Mouse (Mus musculus) hindbrain, embryonic 14.5 days (tissue): Measurements from ENCODE around the gene Frmd6. TPM values are rescaled to one million over a fixed set of nuclear protein-coding genes. Genes with fewer than 3 reads are reported as not detected.

Source experiments
- ATAC-seq: fragments of 200-750 bp; cut with Nextera tagmentation; 2 replicates; pipeline ENCODE4 v1.8.0; 2017; ENCODE audit warnings: moderate number of reproducible peaks, mild to moderate bottlenecking, moderate TSS enrichment, moderate library complexity; ENCODE audit not compliant: low FRiP score
- DNase-seq: peaks from one replicate; pipeline ENCODE4 v3.0.0-alpha.2; 2015; ENCODE audit warnings: low spot score
- H3K27ac ChIP-seq: fragments of 300-500 bp; sonication (generic); 2 replicates; pipeline ENCODE4 v1.5.1; 2014; ENCODE audit warnings: mild to moderate bottlenecking, moderate library complexity
- H3K27me3 ChIP-seq: fragments of 300-500 bp; sonication (generic); 2 replicates; pipeline ENCODE4 v1.6.1; 2014; ENCODE audit warnings: mild to moderate bottlenecking, low read length, mixed read lengths; ENCODE audit not compliant: control insufficient read depth, insufficient read depth
- H3K36me3 ChIP-seq: fragments of 300-500 bp; sonication (generic); replicated peaks from 2 replicates; pipeline ENCODE4 v1.6.1; 2014; ENCODE audit not compliant: control insufficient read depth, insufficient read depth
- H3K4me1 ChIP-seq: fragments of 300-500 bp; sonication (generic); replicated peaks from 2 replicates; pipeline ENCODE4 v1.6.1; 2014; ENCODE audit warnings: antibody characterized with exemption, low read length, mixed read lengths; ENCODE audit not compliant: control insufficient read depth, insufficient read depth
- H3K4me2 ChIP-seq: fragments of 300-500 bp; sonication (generic); replicated peaks from 2 replicates; pipeline ENCODE4 v1.6.1; 2014; ENCODE audit warnings: mild to moderate bottlenecking, moderate library complexity
- H3K4me3 ChIP-seq: fragments of 300-500 bp; sonication (generic); replicated peaks from 2 replicates; pipeline ENCODE4 v1.5.1; 2014; ENCODE audit warnings: mild to moderate bottlenecking, low read length
- H3K9ac ChIP-seq: fragments of 300-500 bp; sonication (generic); 2 replicates; pipeline ENCODE4 v1.6.1; 2014
- H3K9me3 ChIP-seq: fragments of 300-500 bp; sonication (generic); 2 replicates; pipeline ENCODE4 v1.6.1; 2016; ENCODE audit warnings: low read length; ENCODE audit not compliant: control insufficient read depth
- WGBS: fragments of 180-500 bp; shearing (Covaris S2); extraction: QIAGEN DNeasy Blood & Tissue Kit; methylation state at CpG from one replicate; pipeline ENCODE4 v1.1.7; 2014; 5-methylcytosine and 5-hydroxymethylcytosine counted together
- polyA plus RNA-seq: library from polyadenylated mRNA; unstranded; fragments of >200 nt; fragmentation: Nextera tagmentation; extraction: Ambion mirVana; gene quantifications from 2 replicates; pipeline ENCODE4 v1.2.1, GENCODE M21; 2014

The Frmd6 gene
- polyA plus RNA-seq: 9.5 and 10.6 TPM in 2 replicates

GRCm38 (mm10) chr12:70824729-70825650 is at the start of gene Frmd6:
Gene Frmd6 (plus strand): TSS chr12:70825514.
- 1% methylated on average over 72 of the region's 75 CpGs for WGBS
- Histone ChIP-seq H3K4me3 (peak within 1 kb of the TSS; percentile 68), H3K9me3 (no peaks in the 10 kb centered on the region), H3K4me2 (peak within 1 kb of the TSS; percentile 78), H3K27me3 (no peaks in the 10 kb centered on the region), H3K27ac (peak within 1 kb of the TSS; percentile 93), H3K9ac (peak within 1 kb of the TSS; percentile 68), H3K36me3 (no peaks in the 10 kb centered on the region), H3K4me1 (peaks cover 22% of the 10 kb centered on the region)
- ATAC-seq: peak; percentile 93
- DNase-seq: peak; percentile 88

- no peak overlapping the region for H3K27ac ChIP-seq
- H3K36me3 ChIP-seq: no peaks in the 10 kb centered on the region
- H3K4me2 ChIP-seq: no peak overlapping the region
- no peak overlapping the region for H3K9ac ChIP-seq
- ATAC-seq (no peak), DNase-seq (no peak)
- no peaks in the 10 kb centered on the region for H3K27me3 ChIP-seq
- H3K4me3 ChIP-seq: no peak overlapping the region
- WGBS: 94% methylated on average over 8 of the region's 8 CpGs
- H3K4me1 ChIP-seq: no peaks in the 10 kb centered on the region
- H3K9me3 ChIP-seq: no peaks in the 10 kb centered on the region
Measured at GRCm38 (mm10) chr12:70775609-70776008, 49.7 kb upstream of the Frmd6 start.

- Histone ChIP-seq H3K4me1 (no peaks in the 10 kb centered on the region), H3K4me3 (no peak overlapping the region), H3K36me3 (no peaks in the 10 kb centered on the region), H3K9me3 (no peaks in the 10 kb centered on the region), H3K27me3 (no peaks in the 10 kb centered on the region), H3K27ac (no peak overlapping the region), H3K9ac (no peak overlapping the region), H3K4me2 (no peak overlapping the region)
- 78% methylated on average over 12 of the region's 12 CpGs for WGBS
- DNase-seq (no peak), ATAC-seq (no peak)
Measured at GRCm38 (mm10) chr12:70776683-70777082, 48.6 kb upstream of the Frmd6 start.

- Histone ChIP-seq H3K27me3 (no peaks in the 10 kb centered on the region), H3K4me1 (no peaks in the 10 kb centered on the region), H3K36me3 (no peaks in the 10 kb centered on the region), H3K4me2 (no peak overlapping the region), H3K9me3 (no peaks in the 10 kb centered on the region), H3K9ac (no peak overlapping the region), H3K27ac (no peak overlapping the region), H3K4me3 (no peak overlapping the region)
- ATAC-seq (no peak), DNase-seq (no peak)
- 74% methylated on average over 5 of the region's 5 CpGs for WGBS
Measured at GRCm38 (mm10) chr12:70777466-70777865, 47.8 kb upstream of the Frmd6 start.

- no peaks in the 10 kb centered on the region for H3K27me3 ChIP-seq
- ATAC-seq (no peak), DNase-seq (no peak)
- H3K4me2 ChIP-seq: no peak overlapping the region
- no peaks in the 10 kb centered on the region for H3K36me3 ChIP-seq
- no peak overlapping the region for H3K4me3 ChIP-seq
- no peak overlapping the region for H3K27ac ChIP-seq
- H3K4me1 ChIP-seq: no peaks in the 10 kb centered on the region
- no peaks in the 10 kb centered on the region for H3K9me3 ChIP-seq
- H3K9ac ChIP-seq: no peak overlapping the region
Measured at GRCm38 (mm10) chr12:70777866-70778265, 47.4 kb upstream of the Frmd6 start.

- H3K4me2 ChIP-seq: no peak overlapping the region
- DNase-seq: no peak
- WGBS: 71% methylated on average over 2 of the region's 2 CpGs
- no peaks in the 10 kb centered on the region; the same call in 1 of the 2 replicates for H3K4me1 ChIP-seq
- ATAC-seq: no peak
- H3K9ac ChIP-seq: no peak overlapping the region
- H3K36me3 ChIP-seq: no peaks in the 10 kb centered on the region
- H3K27me3 ChIP-seq: no peaks in the 10 kb centered on the region
- H3K27ac ChIP-seq: no peak overlapping the region
- no peak overlapping the region for H3K4me3 ChIP-seq
- no peaks in the 10 kb centered on the region for H3K9me3 ChIP-seq
Measured at GRCm38 (mm10) chr12:70778271-70778670, 47.0 kb upstream of the Frmd6 start.

GRCm38 (mm10) chr12:70778724-70779123 is 46.6 kb upstream of the Frmd6 start:
- H3K27ac ChIP-seq: no peak overlapping the region
- no peaks in the 10 kb centered on the region for H3K36me3 ChIP-seq
- no peaks in the 10 kb centered on the region for H3K27me3 ChIP-seq
- no peak for ATAC-seq
- 69% methylated on average over 3 of the region's 3 CpGs for WGBS
- no peak overlapping the region for H3K4me2 ChIP-seq
- H3K9ac ChIP-seq: no peak overlapping the region
- no peaks in the 10 kb centered on the region; the same call in 1 of the 2 replicates for H3K4me1 ChIP-seq
- no peak for DNase-seq
- no peak overlapping the region for H3K4me3 ChIP-seq
- no peaks in the 10 kb centered on the region for H3K9me3 ChIP-seq

- Histone ChIP-seq H3K9me3 (no peaks in the 10 kb centered on the region), H3K4me2 (peak overlapping the region; percentile 37; the same call in 1 of the 2 replicates), H3K4me3 (no peak overlapping the region), H3K9ac (no peak overlapping the region), H3K27me3 (no peaks in the 10 kb centered on the region), H3K4me1 (no peaks in the 10 kb centered on the region; the same call in 1 of the 2 replicates), H3K27ac (no peak overlapping the region), H3K36me3 (no peaks in the 10 kb centered on the region)
- 44% methylated on average over 9 of the region's 9 CpGs for WGBS
- ATAC-seq (no peak), DNase-seq (no peak)
Measured at GRCm38 (mm10) chr12:70783049-70783448, 42.3 kb upstream of the Frmd6 start.

GRCm38 (mm10) chr12:70783475-70784239 is 41.7 kb upstream of the Frmd6 start:
- ATAC-seq (peak; percentile 51; the same call in 1 of the 2 replicates), DNase-seq (no peak)
- H3K4me1 ChIP-seq: no peaks in the 10 kb centered on the region; the same call in 1 of the 2 replicates
- H3K27me3 ChIP-seq: no peaks in the 10 kb centered on the region
- H3K9ac ChIP-seq: no peak overlapping the region
- no peaks in the 10 kb centered on the region for H3K36me3 ChIP-seq
- H3K4me2 ChIP-seq: peak overlapping the region; percentile 37
- 22% methylated on average over 22 of the region's 22 CpGs for WGBS
- H3K4me3 ChIP-seq: no peak overlapping the region
- H3K27ac ChIP-seq: no peak overlapping the region
- no peaks in the 10 kb centered on the region for H3K9me3 ChIP-seq
